Mouse (Mus musculus): ENCODE results near the gene Fam169a.
"Not testable (repeated sequence)": the region's sequence is repeated elsewhere in the genome, so short reads cannot be mapped to it uniquely, and the experiment has no call there.

The Fam169a gene

GRCm38 (mm10) chr13:97066649-97067550, at the start of gene Fam169a:
Fam169a (plus strand) TSS chr13:97067286.
- DNase-seq (ENCODE audit: low spot score in 2 of 2), result no peak

- DNase-seq (ENCODE audit: low spot score in 2 of 2), result no peak
Observed at GRCm38 (mm10) chr13:97017711-97018110, 49.4 kb upstream of the Fam169a start.

- no peak for DNase-seq (ENCODE audit: low spot score in 2 of 2)
Observed at GRCm38 (mm10) chr13:97020122-97020521, 47.0 kb upstream of the Fam169a start.

GRCm38 (mm10) chr13:97021906-97022305, 45.2 kb upstream of the Fam169a start:
- no peak for DNase-seq (ENCODE audit: low spot score in 2 of 2)

GRCm38 (mm10) chr13:97030075-97030474, 37.0 kb upstream of the Fam169a start:
- no peak for DNase-seq (ENCODE audit: low spot score in 2 of 2)

- DNase-seq (ENCODE audit: low spot score in 2 of 2), result no peak
Observed at GRCm38 (mm10) chr13:97034262-97034661, 32.8 kb upstream of the Fam169a start, which contains the start of gene 1700029F12Rik. 1700029F12Rik (minus strand) TSS chr13:97034362.

- DNase-seq (ENCODE audit: low spot score in 2 of 2), result no peak
Observed at GRCm38 (mm10) chr13:97051158-97051557, 15.9 kb upstream of the Fam169a start.

GRCm38 (mm10) chr13:97052667-97053066, 14.4 kb upstream of the Fam169a start:
- peak in 1 of 2 experiments; percentile 2 for DNase-seq (ENCODE audit: low spot score in 2 of 2)

- DNase-seq (ENCODE audit: low spot score in 2 of 2), result no peak
Observed at GRCm38 (mm10) chr13:97053844-97054243, 13.2 kb upstream of the Fam169a start.

GRCm38 (mm10) chr13:97057817-97058216, 9.3 kb upstream of the Fam169a start:
- no peak for DNase-seq (ENCODE audit: low spot score in 2 of 2)

- DNase-seq (ENCODE audit: low spot score in 2 of 2), result no peak
Observed at GRCm38 (mm10) chr13:97059746-97060145, 7.3 kb upstream of the Fam169a start.

GRCm38 (mm10) chr13:97060331-97060730, 6.8 kb upstream of the Fam169a start:
- no peak for DNase-seq (ENCODE audit: low spot score in 2 of 2)

GRCm38 (mm10) chr13:97062151-97062550, 4.9 kb upstream of the Fam169a start:
- no peak for DNase-seq (ENCODE audit: low spot score in 2 of 2)

GRCm38 (mm10) chr13:97063431-97063830, 3.7 kb upstream of the Fam169a start:
- DNase-seq (ENCODE audit: low spot score in 2 of 2), result no peak

- DNase-seq (ENCODE audit: low spot score in 2 of 2), result no peak
Observed at GRCm38 (mm10) chr13:97064413-97064812, 2.7 kb upstream of the Fam169a start.

- DNase-seq (ENCODE audit: low spot score in 2 of 2), result not testable (repeated sequence)
Observed at GRCm38 (mm10) chr13:97064844-97065621, 2.1 kb upstream of the Fam169a start.

- no peak for DNase-seq (ENCODE audit: low spot score in 2 of 2)
Observed at GRCm38 (mm10) chr13:97067691-97068090, 605 bp downstream of the Fam169a start.

- no peak for DNase-seq (ENCODE audit: low spot score in 2 of 2)
Observed at GRCm38 (mm10) chr13:97068151-97068550, 1.1 kb downstream of the Fam169a start.

GRCm38 (mm10) chr13:97070931-97071625, 4.0 kb downstream of the Fam169a start:
- no peak for DNase-seq (ENCODE audit: low spot score in 2 of 2)

GRCm38 (mm10) chr13:97071626-97072241, 4.6 kb downstream of the Fam169a start:
- DNase-seq (ENCODE audit: low spot score in 2 of 2), result no peak

- DNase-seq (ENCODE audit: low spot score in 2 of 2), result no peak
Observed at GRCm38 (mm10) chr13:97073497-97073896, 6.4 kb downstream of the Fam169a start.
